Mouse (Mus musculus) bone marrow, adult 2 months (tissue): ENCODE results near the gene Cldn24.

Source experiments
- CTCF ChIP-seq: fragments of 200-500 bp; IDR thresholded peaks from 2 replicates; pipeline ENCODE4 v1.5.1; 2011; ENCODE audit warnings: low read length, control low read depth; ENCODE audit not compliant: control insufficient read depth, insufficient read depth
- POLR2A ChIP-seq: fragments of 200-500 bp; IDR thresholded peaks from 2 replicates; pipeline ENCODE4 v1.6.1; 2011; ENCODE audit warnings: low read depth, mild to moderate bottlenecking, control low read depth, low read length, borderline replicate concordance; ENCODE audit not compliant: control insufficient read depth

GRCm38 (mm10) chr8:47824182-47824581 lies 2.2 kb downstream of the Cldn24 start, which contains the start of gene Cldn22:
- TF ChIP-seq CTCF (no peak), POLR2A (no peak)
